Mouse (Mus musculus): ENCODE data around the gene Itpr1. TPM values are rescaled to one million over a fixed set of nuclear protein-coding genes. Genes with fewer than 3 reads are reported as not detected.

The Itpr1 gene
- polyA plus RNA-seq, 1 experiment = 42.5 TPM

DNA sequence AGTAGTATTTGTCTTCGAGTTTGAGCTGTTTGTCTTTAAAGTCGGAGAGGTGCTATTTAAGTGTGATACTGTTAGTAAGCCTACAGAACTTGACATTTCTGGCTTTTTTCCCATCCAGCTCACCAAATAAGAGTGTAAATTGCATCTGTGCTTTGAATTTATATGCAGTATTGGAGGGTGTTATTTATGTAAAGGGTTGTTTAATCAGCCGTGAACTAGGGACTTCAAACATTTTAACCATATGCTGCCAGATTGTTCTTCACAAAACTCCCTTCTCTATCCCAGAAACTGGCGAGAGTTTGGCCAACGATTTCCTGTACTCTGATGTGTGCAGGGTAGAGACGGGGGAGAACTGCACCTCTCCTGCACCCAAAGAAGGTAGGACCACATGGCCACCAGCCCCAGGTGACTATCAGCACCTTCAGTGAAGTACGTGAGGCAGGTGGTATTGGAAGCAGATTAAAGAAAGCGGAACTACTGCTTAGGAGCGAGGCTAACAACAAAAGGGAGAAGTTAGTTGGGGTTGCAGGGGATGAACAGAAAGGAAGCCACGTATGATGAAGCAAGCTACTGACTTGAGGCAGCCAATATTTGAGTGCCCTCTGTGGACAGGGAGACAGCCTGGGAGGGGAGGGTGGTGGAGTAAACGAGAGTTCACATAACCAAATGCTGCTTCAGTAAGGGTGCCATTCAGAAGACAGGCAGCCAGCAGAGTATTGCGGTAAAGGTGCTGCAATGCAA lies 304.5 kb downstream of the Itpr1 start:
- Histone ChIP-seq H3K9ac (ENCODE audit: low read depth, poor library complexity, severe bottlenecking) (no peak overlapping the region), H3K27me3 (ENCODE audit: control insufficient read depth, insufficient read depth, low read length, poor library complexity, severe bottlenecking) (no peaks in the 10 kb centered on the region), H3K4me1 (ENCODE audit: control insufficient read depth, insufficient read depth, low read length) (no peaks in the 10 kb centered on the region), H3K9me3 (replicated peaks; ENCODE audit: control insufficient read depth, insufficient read depth, low read length, poor library complexity, severe bottlenecking) (no peaks in the 10 kb centered on the region), H3K36me3 (ENCODE audit: control insufficient read depth, insufficient read depth, low read length, poor library complexity, severe bottlenecking) (0 out of 2 replicates have a peak, but pooled peaks cover 2% of the 10 kb centered on the region), H3K27ac (ENCODE audit: insufficient read depth, low read length) (no peak overlapping the region), H3K4me3 (ENCODE audit: low read depth, low read length) (no peak overlapping the region)
- no peak for TF ChIP-seq POLR2A (IDR thresholded peaks at IDR 0.05; ENCODE audit: insufficient read depth, low read length)
- TF ChIP-seq CTCF (IDR thresholded peaks at IDR 0.05; ENCODE audit: low read depth, low read length) = no peak
- TF ChIP-seq EP300 (IDR thresholded peaks at IDR 0.05; ENCODE audit: insufficient read depth, low read depth, low read length) = no peak

DNA sequence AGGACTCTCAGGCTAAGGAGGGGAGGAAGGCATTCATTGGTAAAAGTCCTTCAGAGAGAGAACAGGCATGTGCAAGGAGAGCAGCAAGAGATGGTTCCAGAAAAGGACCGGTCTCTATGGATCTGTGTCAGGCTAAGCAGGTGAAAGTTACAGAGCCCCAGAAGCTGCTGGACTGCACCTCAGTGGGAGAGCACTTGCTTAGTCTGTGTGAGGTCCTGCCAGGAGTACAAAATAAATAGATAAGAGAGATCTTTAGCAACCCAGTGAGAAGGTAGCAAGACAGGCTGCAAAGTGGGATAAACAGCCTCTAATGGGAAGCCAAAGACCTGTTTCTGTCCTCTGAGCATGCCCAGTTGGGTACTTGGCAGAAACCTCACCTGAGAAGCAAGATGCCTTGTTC lies 305.1 kb downstream of the Itpr1 start:
- no peak overlapping the region for H3K4me3 ChIP-seq (ENCODE audit: low read depth, low read length)
- no peaks in the 10 kb centered on the region for H3K9me3 ChIP-seq (replicated peaks; ENCODE audit: control insufficient read depth, insufficient read depth, low read length, poor library complexity, severe bottlenecking)
- no peak overlapping the region for H3K27ac ChIP-seq (ENCODE audit: insufficient read depth, low read length)
- H3K36me3 ChIP-seq (ENCODE audit: control insufficient read depth, insufficient read depth, low read length, poor library complexity, severe bottlenecking) = 0 out of 2 replicates have a peak, but pooled peaks cover 2% of the 10 kb centered on the region
- no peaks in the 10 kb centered on the region for H3K4me1 ChIP-seq (ENCODE audit: control insufficient read depth, insufficient read depth, low read length)
- no peak overlapping the region for H3K9ac ChIP-seq (ENCODE audit: low read depth, poor library complexity, severe bottlenecking)
- H3K27me3 ChIP-seq (ENCODE audit: control insufficient read depth, insufficient read depth, low read length, poor library complexity, severe bottlenecking) = no peaks in the 10 kb centered on the region
- TF ChIP-seq POLR2A (IDR thresholded peaks at IDR 0.05; ENCODE audit: insufficient read depth, low read length) (no peak), EP300 (IDR thresholded peaks at IDR 0.05; ENCODE audit: insufficient read depth, low read depth, low read length) (no peak), CTCF (IDR thresholded peaks at IDR 0.05; ENCODE audit: low read depth, low read length) (no peak)

DNA sequence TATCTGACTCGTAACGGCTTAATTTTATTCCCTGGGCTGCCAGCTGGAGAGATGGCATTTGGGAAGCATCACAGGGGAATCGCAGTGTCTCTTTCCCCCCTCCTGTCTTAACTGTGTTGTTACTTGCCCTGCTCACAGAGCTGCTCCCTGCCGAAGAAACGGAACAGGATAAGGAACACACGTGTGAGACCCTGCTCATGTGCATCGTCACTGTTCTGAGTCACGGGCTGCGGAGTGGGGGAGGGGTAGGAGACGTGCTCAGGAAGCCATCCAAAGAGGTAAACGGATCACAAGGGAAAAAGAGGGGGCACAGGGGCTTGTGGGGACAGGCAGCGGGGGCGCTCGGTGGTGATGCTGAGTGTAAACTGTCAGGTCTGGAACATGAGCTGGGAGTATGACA lies 305.7 kb downstream of the Itpr1 start:
- no peaks in the 10 kb centered on the region for H3K4me1 ChIP-seq (ENCODE audit: control insufficient read depth, insufficient read depth, low read length)
- TF ChIP-seq EP300 (IDR thresholded peaks at IDR 0.05; ENCODE audit: insufficient read depth, low read depth, low read length) = no peak
- TF ChIP-seq CTCF (IDR thresholded peaks at IDR 0.05; ENCODE audit: low read depth, low read length) = no peak
- no peak for TF ChIP-seq POLR2A (IDR thresholded peaks at IDR 0.05; ENCODE audit: insufficient read depth, low read length)
- no peak overlapping the region for H3K27ac ChIP-seq (ENCODE audit: insufficient read depth, low read length)
- no peak overlapping the region for H3K9ac ChIP-seq (ENCODE audit: low read depth, poor library complexity, severe bottlenecking)
- no peaks in the 10 kb centered on the region for H3K27me3 ChIP-seq (ENCODE audit: control insufficient read depth, insufficient read depth, low read length, poor library complexity, severe bottlenecking)
- no peak overlapping the region for H3K4me3 ChIP-seq (ENCODE audit: low read depth, low read length)
- no peaks in the 10 kb centered on the region for H3K9me3 ChIP-seq (replicated peaks; ENCODE audit: control insufficient read depth, insufficient read depth, low read length, poor library complexity, severe bottlenecking)
- 0 out of 2 replicates have a peak, but pooled peaks cover 2% of the 10 kb centered on the region for H3K36me3 ChIP-seq (ENCODE audit: control insufficient read depth, insufficient read depth, low read length, poor library complexity, severe bottlenecking)

DNA sequence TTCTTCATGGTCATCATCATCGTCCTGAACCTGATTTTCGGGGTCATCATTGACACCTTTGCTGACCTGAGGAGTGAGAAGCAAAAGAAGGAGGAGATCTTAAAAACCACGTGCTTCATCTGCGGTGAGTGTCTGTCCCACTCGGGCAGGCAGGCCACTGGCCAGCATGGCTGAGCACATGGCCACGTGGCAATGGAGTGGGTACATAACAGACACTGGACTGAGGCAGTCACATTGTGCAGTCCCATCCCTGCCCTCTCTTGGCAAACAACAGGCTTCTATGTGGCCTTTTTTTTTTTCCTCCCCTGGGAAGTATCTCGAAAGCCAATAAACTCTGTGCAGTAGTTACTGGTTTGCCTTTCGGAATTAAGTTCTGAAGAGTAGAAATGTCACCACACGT lies 306.4 kb downstream of the Itpr1 start:
- Histone ChIP-seq H3K9ac (ENCODE audit: low read depth, poor library complexity, severe bottlenecking) (no peak overlapping the region), H3K27me3 (ENCODE audit: control insufficient read depth, insufficient read depth, low read length, poor library complexity, severe bottlenecking) (no peaks in the 10 kb centered on the region), H3K27ac (ENCODE audit: insufficient read depth, low read length) (no peak overlapping the region), H3K9me3 (replicated peaks; ENCODE audit: control insufficient read depth, insufficient read depth, low read length, poor library complexity, severe bottlenecking) (no peaks in the 10 kb centered on the region), H3K36me3 (ENCODE audit: control insufficient read depth, insufficient read depth, low read length, poor library complexity, severe bottlenecking) (0 out of 2 replicates have a peak, but pooled peaks cover 2% of the 10 kb centered on the region), H3K4me3 (ENCODE audit: low read depth, low read length) (no peak overlapping the region), H3K4me1 (ENCODE audit: control insufficient read depth, insufficient read depth, low read length) (no peaks in the 10 kb centered on the region)
- TF ChIP-seq CTCF (IDR thresholded peaks at IDR 0.05; ENCODE audit: low read depth, low read length) = no peak
- TF ChIP-seq EP300 (IDR thresholded peaks at IDR 0.05; ENCODE audit: insufficient read depth, low read depth, low read length) = no peak
- TF ChIP-seq POLR2A (IDR thresholded peaks at IDR 0.05; ENCODE audit: insufficient read depth, low read length) = no peak

DNA sequence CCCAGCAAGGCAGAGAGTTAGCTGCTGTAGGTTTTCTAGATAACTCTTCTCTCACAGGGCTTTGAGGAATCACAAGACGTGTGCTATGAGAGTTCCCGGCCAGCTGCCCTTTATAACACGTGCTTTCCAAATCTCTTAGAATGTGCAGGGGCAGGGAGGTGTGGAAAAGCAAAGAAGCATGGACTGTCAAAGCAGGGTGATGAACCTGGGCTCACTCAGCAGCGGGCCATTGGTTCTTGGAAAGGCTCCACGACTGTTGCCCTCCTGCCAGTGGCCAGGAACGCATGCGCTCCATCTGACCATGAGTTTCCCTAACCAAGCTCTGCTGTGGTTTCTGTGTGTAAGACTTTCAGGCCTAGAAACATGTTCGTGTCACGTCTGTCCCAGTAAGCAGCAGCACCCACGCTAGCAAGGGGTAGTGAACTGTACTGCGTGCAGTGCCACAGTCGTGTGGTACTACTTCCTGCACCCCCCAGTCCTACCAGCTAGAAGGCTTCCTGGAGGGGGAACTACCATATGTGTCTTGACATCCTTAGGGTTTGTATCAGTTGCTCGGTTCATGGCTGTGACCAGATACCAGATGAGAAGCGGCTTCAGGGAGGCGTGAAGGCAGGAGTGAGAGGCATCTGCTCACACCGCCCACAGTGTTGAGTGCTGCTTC lies 311.2 kb downstream of the Itpr1 start:
- H3K9ac ChIP-seq (ENCODE audit: low read depth, poor library complexity, severe bottlenecking) = no peak overlapping the region
- H3K27ac ChIP-seq (ENCODE audit: insufficient read depth, low read length) = no peak overlapping the region
- H3K9me3 ChIP-seq (replicated peaks; ENCODE audit: control insufficient read depth, insufficient read depth, low read length, poor library complexity, severe bottlenecking) = no peaks in the 10 kb centered on the region
- no peak overlapping the region for H3K4me3 ChIP-seq (ENCODE audit: low read depth, low read length)
- no peaks in the 10 kb centered on the region for H3K36me3 ChIP-seq (ENCODE audit: control insufficient read depth, insufficient read depth, low read length, poor library complexity, severe bottlenecking)
- H3K27me3 ChIP-seq (ENCODE audit: control insufficient read depth, insufficient read depth, low read length, poor library complexity, severe bottlenecking) = no peaks in the 10 kb centered on the region
- TF ChIP-seq CTCF (IDR thresholded peaks at IDR 0.05; ENCODE audit: low read depth, low read length) = no peak
- TF ChIP-seq POLR2A (IDR thresholded peaks at IDR 0.05; ENCODE audit: insufficient read depth, low read length) = no peak
- no peak for TF ChIP-seq EP300 (IDR thresholded peaks at IDR 0.05; ENCODE audit: insufficient read depth, low read depth, low read length)
- no peaks in the 10 kb centered on the region for H3K4me1 ChIP-seq (ENCODE audit: control insufficient read depth, insufficient read depth, low read length)

DNA sequence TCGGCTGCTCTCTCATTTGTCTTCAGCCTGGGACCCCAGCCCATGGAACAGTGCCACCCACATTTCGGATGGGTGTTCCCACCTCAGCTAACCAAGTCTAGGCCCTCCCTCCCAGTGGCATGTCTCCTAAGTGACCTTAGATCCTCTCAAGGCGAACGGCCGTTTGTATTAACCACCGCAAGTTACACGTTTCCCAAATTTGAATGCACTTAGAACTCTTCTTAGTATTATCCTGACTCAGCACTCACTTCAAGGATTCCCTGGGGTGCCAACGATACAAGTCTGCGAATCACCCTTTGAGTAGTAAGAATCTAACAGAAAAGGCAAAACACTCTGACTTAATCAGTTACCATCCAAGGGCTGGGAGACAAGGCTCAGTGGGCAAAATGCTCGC lies 311.7 kb downstream of the Itpr1 start:
- TF ChIP-seq EP300 (IDR thresholded peaks at IDR 0.05; ENCODE audit: insufficient read depth, low read depth, low read length) = no peak
- no peak for TF ChIP-seq CTCF (IDR thresholded peaks at IDR 0.05; ENCODE audit: low read depth, low read length)
- no peak for TF ChIP-seq POLR2A (IDR thresholded peaks at IDR 0.05; ENCODE audit: insufficient read depth, low read length)
- no peak overlapping the region for H3K27ac ChIP-seq (ENCODE audit: insufficient read depth, low read length)
- H3K9ac ChIP-seq (ENCODE audit: low read depth, poor library complexity, severe bottlenecking) = no peak overlapping the region
- H3K36me3 ChIP-seq (ENCODE audit: control insufficient read depth, insufficient read depth, low read length, poor library complexity, severe bottlenecking) = no peaks in the 10 kb centered on the region
- H3K9me3 ChIP-seq (replicated peaks; ENCODE audit: control insufficient read depth, insufficient read depth, low read length, poor library complexity, severe bottlenecking) = no peaks in the 10 kb centered on the region
- H3K4me3 ChIP-seq (ENCODE audit: low read depth, low read length) = no peak overlapping the region
- no peaks in the 10 kb centered on the region for H3K4me1 ChIP-seq (ENCODE audit: control insufficient read depth, insufficient read depth, low read length)
- no peaks in the 10 kb centered on the region for H3K27me3 ChIP-seq (ENCODE audit: control insufficient read depth, insufficient read depth, low read length, poor library complexity, severe bottlenecking)

Measured in ES-Bruce4 (cell line).